ENCODE assay signal across 8 mouse cellular contexts in genomic region chr6:125600036-125600558, GRCm38 (mm10). TPM values are rescaled to one million over a fixed set of nuclear protein-coding genes. Genes with fewer than 3 reads are reported as not detected.
DNase-seq lines count a peak whose midpoint lies in the region; ATAC-seq and TF ChIP-seq lines count a peak whose summit lies in the region.
"Had no signal": no experiment of that assay in that cellular context is flagged by ENCODE, and none has a peak within 500 bp of the region (broad histone marks: within the 10 kb centered on the region; RNA-seq: fewer than 3 reads in every experiment).

No protein-coding gene starts in this region.

- DNase-seq in Muller cell, postnatal 12 days (ENCODE audit: inconsistent ontology term), result peak; percentile 54
- peak; percentile 80 for DNase-seq in brain, embryonic 14.5 days (ENCODE audit: low read depth)
- DNase-seq in heart, postnatal 4 days, result peak; percentile 84
- DNase-seq in left cerebral cortex, adult 11 months (ENCODE audit: low spot score), result peak; percentile 49
- DNase-seq in spleen, adult 2 months (ENCODE audit: low read depth in 1 of 2, low spot score in 2 of 2), result peak; percentile 22 to 56

- TF ChIP-seq CTCF in brain, embryonic 14.5 days (IDR thresholded peaks at IDR 0.05; ENCODE audit: borderline replicate concordance, extremely low read depth, insufficient read depth, insufficient read length), result peak; percentile 98
- peak; percentile 79; the same call in 1 of the 2 replicates for TF ChIP-seq CTCF in spleen, adult 2 months (IDR thresholded peaks at IDR 0.05; ENCODE audit: extremely low read depth, insufficient read depth, insufficient read length, insufficient replicate concordance)

- H3K36me3 ChIP-seq in midbrain, embryonic 13.5 days, result no peaks in the 10 kb centered on the region
- no peaks in the 10 kb centered on the region for H3K36me3 ChIP-seq in spleen, adult 2 months (ENCODE audit: control insufficient read depth, insufficient read depth, low read length)
- H3K36me3 ChIP-seq: limb, embryonic 13.5 days had no signal

- H3K27me3 ChIP-seq in midbrain, embryonic 13.5 days, result peaks cover 6% of the 10 kb centered on the region
- no peaks in the 10 kb centered on the region for H3K27me3 ChIP-seq in spleen, adult 2 months (ENCODE audit: control insufficient read depth, insufficient read depth, low read length)

- H3K27ac ChIP-seq in midbrain, embryonic 13.5 days, result no peak overlapping the region
- H3K27ac ChIP-seq in spleen, adult 2 months (ENCODE audit: insufficient read depth, low read length), result no peak overlapping the region
- H3K27ac ChIP-seq: limb, embryonic 13.5 days had no signal

- no peak overlapping the region for H3K4me2 ChIP-seq in midbrain, embryonic 13.5 days (replicated peaks)
- H3K4me2 ChIP-seq: limb, embryonic 13.5 days had no signal

- TF ChIP-seq POLR2A in brain, embryonic 14.5 days (IDR thresholded peaks at IDR 0.05; ENCODE audit: borderline replicate concordance, extremely low read depth, insufficient read depth, insufficient read length, poor library complexity, severe bottlenecking), result no peak
- no peak for TF ChIP-seq POLR2A in spleen, adult 2 months (IDR thresholded peaks at IDR 0.05; ENCODE audit: low read depth, low read length)

- WGBS in midbrain, embryonic 13.5 days, result 45% methylated on average over 9 of the region's 9 CpGs
- 40% methylated on average over 9 of the region's 9 CpGs for WGBS in spleen, adult 2 months

- H3K4me3 ChIP-seq in midbrain, embryonic 13.5 days (replicated peaks), result no peak overlapping the region
- H3K4me3 ChIP-seq in spleen, adult 2 months (ENCODE audit: extremely low read depth, insufficient read depth, insufficient read length), result no peak overlapping the region
- H3K4me3 ChIP-seq: limb, embryonic 13.5 days had no signal

- H3K4me1 ChIP-seq in midbrain, embryonic 13.5 days (replicated peaks), result peaks cover 9% of the 10 kb centered on the region; the same call in 1 of the 2 replicates
- peaks cover 1% of the 10 kb centered on the region; the same call in 1 of the 2 replicates for H3K4me1 ChIP-seq in spleen, adult 2 months (ENCODE audit: control insufficient read depth, insufficient read depth, insufficient read length)

- no peak overlapping the region for H3K9ac ChIP-seq in midbrain, embryonic 13.5 days (replicated peaks)
- H3K9ac ChIP-seq: limb, embryonic 13.5 days had no signal

- H3K9me3 ChIP-seq in midbrain, embryonic 13.5 days, result no peaks in the 10 kb centered on the region
- H3K9me3 ChIP-seq: limb, embryonic 13.5 days had no signal

- ATAC-seq in erythroblast, adult 5-6 weeks (replicated peaks; ENCODE audit: low FRiP score, poor library complexity, severe bottlenecking), result peak; percentile 66
- peak; percentile 61 for ATAC-seq in midbrain, embryonic 13.5 days

RNA-seq across cellular contexts. Expression of gene Vwf, which starts 53.5 kb away (rescaled TPM):
- polyA plus RNA-seq in brain, embryonic 14.5 days (2012; rRNA removed), result 5.8 and 18.9 TPM in 2 replicates
- total RNA-seq in erythroblast, adult 5-6 weeks (2015; ENCODE audit: low replicate concordance), result 16.1 and 16.7 TPM in 2 replicates
- total RNA-seq in erythroblast, adult 5-6 weeks (2017; ENCODE audit: low replicate concordance), result 20.7 and 26.9 TPM in 2 replicates
- total RNA-seq in heart, postnatal 4 days (2021), result 10 to 100 TPM; 86.0 to 87.2 TPM
- 6.2 and 8.4 TPM in 2 replicates for polyA plus RNA-seq in midbrain, embryonic 13.5 days (2015; fragmentation: Nextera tagmentation; extraction: Ambion mirVana)
- polyA plus RNA-seq in spleen, adult 2 months (2012; rRNA removed), result 42.9 TPM in 2 replicates
